12 mouse cellular contexts compared by ENCODE assay signal in genomic region chr14:47354948-47355347, GRCm38 (mm10).
"Had no signal": no experiment of that assay in that cellular context is flagged by ENCODE, and none has a peak within 500 bp of the region (broad histone marks: within the 10 kb centered on the region; RNA-seq: fewer than 3 reads in every experiment).

No protein-coding gene starts in this region.

- H3K36me3 ChIP-seq: limb, embryonic 13.5 days; neural tube, embryonic 12.5 days; stomach, embryonic 15.5 days had no signal

- H3K9ac ChIP-seq: limb, embryonic 13.5 days; lung, embryonic 14.5 days; neural tube, embryonic 12.5 days; stomach, embryonic 15.5 days had no signal

- H3K4me1 ChIP-seq: limb, embryonic 13.5 days; neural tube, embryonic 12.5 days; stomach, embryonic 15.5 days had no signal

- H3K27me3 ChIP-seq: limb, embryonic 13.5 days; neural tube, embryonic 12.5 days; stomach, embryonic 15.5 days had no signal

- H3K4me2 ChIP-seq: limb, embryonic 13.5 days; liver, embryonic 11.5 days; lung, embryonic 14.5 days; neural tube, embryonic 12.5 days; stomach, embryonic 15.5 days had no signal

- DNase-seq: kidney, adult 2 months; lung, postnatal 4 days; midbrain, embryonic 14.5 days; retina, postnatal 1 day; right cerebral cortex, postnatal 4 days; thymus, adult 2 months; thymus, postnatal 25 days had no signal

- H3K9me3 ChIP-seq: limb, embryonic 13.5 days; neural tube, embryonic 12.5 days; stomach, embryonic 15.5 days had no signal

- H3K4me3 ChIP-seq: limb, embryonic 13.5 days; neural tube, embryonic 12.5 days; stomach, embryonic 15.5 days had no signal

- H3K27ac ChIP-seq: limb, embryonic 13.5 days; neural tube, embryonic 12.5 days had no signal
